8 mouse cellular contexts compared by ENCODE assay signal in genomic region chr17:28373821-28374220, GRCm38 (mm10). TPM values are rescaled to one million over a fixed set of nuclear protein-coding genes. Genes with fewer than 3 reads are reported as not detected.
DNase-seq lines count a peak whose midpoint lies in the region; ATAC-seq and TF ChIP-seq lines count a peak whose summit lies in the region.
"Had no signal": no experiment of that assay in that cellular context is flagged by ENCODE, and none has a peak within 500 bp of the region (broad histone marks: within the 10 kb centered on the region; RNA-seq: fewer than 3 reads in every experiment).

No protein-coding gene starts in this region.

- no peaks in the 10 kb centered on the region for H3K36me3 ChIP-seq in midbrain, embryonic 14.5 days (ENCODE audit: control insufficient read depth, insufficient read depth, low read length)
- no peaks in the 10 kb centered on the region for H3K36me3 ChIP-seq in midbrain, embryonic 16.5 days (ENCODE audit: control insufficient read depth, insufficient read depth, low read length)
- H3K36me3 ChIP-seq: midbrain, embryonic 12.5 days had no signal

- no peak overlapping the region for H3K4me2 ChIP-seq in midbrain, embryonic 14.5 days (ENCODE audit: low read length)
- no peak overlapping the region for H3K4me2 ChIP-seq in midbrain, embryonic 16.5 days (ENCODE audit: low read length)
- H3K4me2 ChIP-seq: midbrain, embryonic 12.5 days had no signal

- 13% methylated on average over 10 of the region's 10 CpGs for WGBS in midbrain, embryonic 14.5 days
- WGBS in midbrain, embryonic 16.5 days: 14% methylated on average over 10 of the region's 10 CpGs

- H3K9ac ChIP-seq in midbrain, embryonic 14.5 days (replicated peaks; ENCODE audit: low read length): no peak overlapping the region
- H3K9ac ChIP-seq in midbrain, embryonic 16.5 days (ENCODE audit: low read depth, low read length): no peak overlapping the region
- H3K9ac ChIP-seq: midbrain, embryonic 12.5 days had no signal

- no peaks in the 10 kb centered on the region for H3K4me1 ChIP-seq in midbrain, embryonic 14.5 days (ENCODE audit: control insufficient read depth, insufficient read depth, low read length)
- H3K4me1 ChIP-seq in midbrain, embryonic 16.5 days (ENCODE audit: control insufficient read depth, insufficient read depth, low read length): no peaks in the 10 kb centered on the region; the same call in 1 of the 2 replicates
- H3K4me1 ChIP-seq: midbrain, embryonic 12.5 days had no signal

- no peaks in the 10 kb centered on the region for H3K9me3 ChIP-seq in midbrain, embryonic 14.5 days (ENCODE audit: control insufficient read depth, low read length)
- no peaks in the 10 kb centered on the region for H3K9me3 ChIP-seq in midbrain, embryonic 16.5 days (replicated peaks; ENCODE audit: control insufficient read depth, low read length, poor library complexity, severe bottlenecking)
- H3K9me3 ChIP-seq: midbrain, embryonic 12.5 days had no signal

- no peak for ATAC-seq in midbrain, embryonic 14.5 days (ENCODE audit: low FRiP score, low TSS enrichment)
- no peak for ATAC-seq in midbrain, embryonic 16.5 days
- no peak for ATAC-seq in Patski
- ATAC-seq in megakaryocyte, adult 5-6 weeks (ENCODE audit: poor library complexity, severe bottlenecking): peak; percentile 86

- H3K27ac ChIP-seq in midbrain, embryonic 14.5 days (replicated peaks; ENCODE audit: low read depth, low read length): no peak overlapping the region
- H3K27ac ChIP-seq in midbrain, embryonic 16.5 days (ENCODE audit: low read length): no peak overlapping the region
- H3K27ac ChIP-seq: midbrain, embryonic 12.5 days had no signal

- H3K4me3 ChIP-seq in midbrain, embryonic 14.5 days (replicated peaks; ENCODE audit: low read depth, low read length): no peak overlapping the region
- no peak overlapping the region for H3K4me3 ChIP-seq in midbrain, embryonic 16.5 days (ENCODE audit: low read depth, low read length)
- H3K4me3 ChIP-seq: midbrain, embryonic 12.5 days had no signal

- POLR2A ChIA-PET in Patski (lab: Charles Lee): no interaction called here

- CTCF ChIA-PET in Patski (lab: Charles Lee): no interaction called here

- DNase-seq in midbrain, embryonic 14.5 days: peak; percentile 65
- DNase-seq in Patski (ENCODE audit: low read depth, low spot score): no peak
- DNase-seq in embryo, embryonic 10.5 days (ENCODE audit: low spot score): peak; percentile 72
- peak; percentile 47 for DNase-seq in kidney, adult 9 months
- peak; percentile 63 to 73 for DNase-seq in thymus, adult 18-20 months

- peaks cover 12% of the 10 kb centered on the region for H3K27me3 ChIP-seq in midbrain, embryonic 14.5 days (ENCODE audit: control insufficient read depth, insufficient read depth, low read length)
- H3K27me3 ChIP-seq in midbrain, embryonic 16.5 days (ENCODE audit: control insufficient read depth, insufficient read depth, low read depth, low read length): peaks cover 20% of the 10 kb centered on the region
- H3K27me3 ChIP-seq in Patski: no peaks in the 10 kb centered on the region

- TF ChIP-seq CTCF in Patski (IDR thresholded peaks at IDR 0.05): peak; percentile 72

- in situ Hi-C loops in Patski (cut with MboI; ENCODE audit: low pct_unique_long_range_greater_than_20kb): no loop called here

RNA-seq across cellular contexts. Expression of gene Tulp1, which starts 8.8 kb away (rescaled TPM):
- polyA plus RNA-seq in midbrain, embryonic 14.5 days (2014; fragmentation: Nextera tagmentation; extraction: Ambion mirVana): 1.4 and 1.5 TPM in 2 replicates
- polyA plus RNA-seq in midbrain, embryonic 16.5 days (2015; fragmentation: Nextera tagmentation; extraction: Ambion mirVana): 1.4 and 1.7 TPM in 2 replicates
- not detected for polyA plus RNA-seq in Patski (2021)
- not detected in 2 replicates for total RNA-seq in megakaryocyte, adult 5-6 weeks (2015)
- not detected in 2 replicates for total RNA-seq in megakaryocyte, adult 5-6 weeks (2017)

RNA-seq across cellular contexts. Expression of gene Tead3, which starts 23.2 kb away (rescaled TPM):
- polyA plus RNA-seq in midbrain, embryonic 14.5 days (2014; fragmentation: Nextera tagmentation; extraction: Ambion mirVana): 0.78 and 1.7 TPM in 2 replicates
- polyA plus RNA-seq in midbrain, embryonic 16.5 days (2015; fragmentation: Nextera tagmentation; extraction: Ambion mirVana): 1.3 and 1.4 TPM in 2 replicates
- polyA plus RNA-seq in Patski (2021): 45.2 TPM
- total RNA-seq in megakaryocyte, adult 5-6 weeks (2015): not detected in 2 replicates
- total RNA-seq in megakaryocyte, adult 5-6 weeks (2017): not detected in 2 replicates

RNA-seq across cellular contexts. Expression of gene Rpl10a, which starts 45.5 kb away (rescaled TPM):
- 401 and 423 TPM in 2 replicates for polyA plus RNA-seq in midbrain, embryonic 14.5 days (2014; fragmentation: Nextera tagmentation; extraction: Ambion mirVana)
- 304 and 312 TPM in 2 replicates for polyA plus RNA-seq in midbrain, embryonic 16.5 days (2015; fragmentation: Nextera tagmentation; extraction: Ambion mirVana)
- polyA plus RNA-seq in Patski (2021): 554 TPM
- 1,429 and 1,585 TPM in 2 replicates for total RNA-seq in megakaryocyte, adult 5-6 weeks (2015)
- total RNA-seq in megakaryocyte, adult 5-6 weeks (2017): 468 and 491 TPM in 2 replicates

Comparison
In these comparisons a context has a peak if more than half of its experiments do, and no peak if none do; other contexts are left out.
1. RNA of gene Tead3, which starts 23.2 kb away (polyA plus RNA-seq): 45.2 TPM in Patski (single experiment); 0.78 to 1.7 TPM in midbrain, embryonic 14.5 days and 1.3 to 1.4 TPM in midbrain, embryonic 16.5 days; every median in the first group is over 10 times any median in the second.